Mouse (Mus musculus): ENCODE measurements around the gene Clec2g. TPM values are rescaled to one million over a fixed set of nuclear protein-coding genes. Genes with fewer than 3 reads are reported as not detected.
"Not testable (repeated sequence)": the region's sequence is repeated elsewhere in the genome, so short reads cannot be mapped to it uniquely, and the experiment has no call there.

The Clec2g gene
- total RNA-seq (2014; rRNA removed) (0.08 TPM in 1 of 2 replicates, not detected in the other), polyA plus RNA-seq (2015; fragmentation: Nextera tagmentation; extraction: Ambion mirVana) (not detected in 2 replicates)

DNA sequence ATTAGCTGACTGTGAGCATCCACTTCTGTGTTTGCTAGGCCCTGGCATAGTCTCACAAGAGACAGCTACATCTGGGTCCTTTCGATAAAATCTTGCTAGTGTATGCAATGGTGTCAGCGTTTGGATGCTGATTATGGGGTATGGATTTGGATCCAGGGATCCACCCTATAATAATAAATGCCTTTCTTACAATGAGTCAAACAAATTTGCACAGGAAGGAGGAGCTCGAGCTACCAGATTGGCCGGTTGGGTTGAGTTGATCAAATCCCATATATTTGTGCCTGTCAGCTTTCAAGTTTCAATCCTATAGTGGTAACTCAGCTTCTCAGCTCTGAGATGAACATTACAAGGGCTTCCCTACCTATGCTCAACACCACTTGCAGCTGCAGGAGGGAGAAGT is at the start of gene Clec2g:
Gene Clec2g (plus strand): TSS at position 301 of the 400 bp plus-strand sequence.
- not testable (repeated sequence) for H3K27ac ChIP-seq (ENCODE audit: low read depth, low read length); ATAC-seq; DNase-seq; H3K4me2 ChIP-seq (ENCODE audit: low read depth); H3K27me3 ChIP-seq (ENCODE audit: insufficient read depth, low read length); H3K9ac ChIP-seq; H3K36me3 ChIP-seq (ENCODE audit: insufficient read depth); H3K4me3 ChIP-seq (ENCODE audit: low read depth, low read length); H3K4me1 ChIP-seq (ENCODE audit: insufficient read depth); H3K9me3 ChIP-seq (ENCODE audit: low read length)
- WGBS, result 84% methylated on average over 4 of the region's 4 CpGs

DNA sequence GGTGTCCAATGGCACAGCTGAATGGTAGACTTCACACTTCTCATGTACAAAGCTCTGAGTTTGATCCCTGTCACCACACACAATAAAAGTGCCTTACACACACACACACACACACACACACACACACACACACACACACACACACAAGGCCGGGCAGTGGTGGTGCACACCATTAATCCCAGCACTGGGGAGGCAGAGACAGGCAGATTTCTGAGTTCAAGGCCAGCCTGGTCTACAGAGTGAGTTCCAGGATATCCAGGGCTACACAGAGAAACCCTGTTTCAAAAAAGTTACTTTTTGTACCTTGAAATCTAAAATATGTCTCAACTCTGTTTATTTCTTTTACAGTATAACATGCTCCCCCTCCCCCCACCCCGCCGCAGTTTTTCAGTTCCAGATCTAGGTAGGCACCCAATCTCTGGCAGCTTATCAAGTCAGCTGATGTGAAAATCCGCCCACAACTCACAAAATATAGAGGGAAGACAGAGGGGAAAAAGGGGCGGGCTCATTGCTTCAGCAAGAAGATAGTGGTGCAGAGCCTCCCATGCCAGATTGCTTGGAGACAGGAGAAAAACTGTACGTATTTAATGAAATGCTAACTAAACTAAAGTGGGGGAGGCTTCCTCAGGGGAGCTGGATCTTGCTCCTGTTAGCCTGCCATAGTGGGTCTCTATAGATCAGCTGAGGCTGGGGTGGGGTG is 46.9 kb upstream of the Clec2g start, which contains the start of gene Clec2i:
Gene Clec2i (plus strand): TSS at position 498 of the 700 bp plus-strand sequence.
- H3K4me2 ChIP-seq (ENCODE audit: low read depth); ATAC-seq; H3K36me3 ChIP-seq (ENCODE audit: insufficient read depth); H3K4me1 ChIP-seq (ENCODE audit: insufficient read depth); H3K9ac ChIP-seq; H3K9me3 ChIP-seq (ENCODE audit: low read length); H3K27ac ChIP-seq (ENCODE audit: low read depth, low read length); DNase-seq; H3K4me3 ChIP-seq (ENCODE audit: low read depth, low read length); H3K27me3 ChIP-seq (ENCODE audit: insufficient read depth, low read length): not testable (repeated sequence)
- 87% methylated on average over 6 of the region's 6 CpGs for WGBS

DNA sequence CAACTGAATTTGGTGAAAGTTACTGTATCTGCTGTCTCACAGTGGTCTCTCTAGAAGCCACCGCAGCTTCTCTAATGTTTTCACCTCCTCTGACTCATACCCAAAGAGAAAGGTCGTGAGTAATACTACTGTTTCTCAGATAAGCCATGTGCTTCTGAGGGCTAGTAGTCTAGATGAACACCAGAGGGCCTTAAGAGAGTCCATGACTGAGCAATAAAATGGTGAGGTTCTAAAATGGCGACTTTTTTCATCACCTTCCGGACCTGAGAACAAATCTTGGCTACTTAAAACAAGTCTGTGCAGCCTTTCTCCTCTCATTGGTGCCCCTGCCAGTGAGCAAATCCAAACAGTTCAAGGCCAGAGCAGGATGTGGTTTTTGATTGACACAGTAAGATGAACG is 45.3 kb upstream of the Clec2g start:
- Histone ChIP-seq H3K36me3 (ENCODE audit: insufficient read depth) (no peaks in the 10 kb centered on the region), H3K9me3 (ENCODE audit: low read length) (no peaks in the 10 kb centered on the region), H3K9ac (no peak overlapping the region), H3K4me3 (ENCODE audit: low read depth, low read length) (no peak overlapping the region), H3K4me1 (ENCODE audit: insufficient read depth) (no peaks in the 10 kb centered on the region), H3K4me2 (ENCODE audit: low read depth) (no peak overlapping the region), H3K27me3 (ENCODE audit: insufficient read depth, low read length) (no peaks in the 10 kb centered on the region), H3K27ac (ENCODE audit: low read depth, low read length) (no peak overlapping the region)
- ATAC-seq (no peak), DNase-seq (no peak)
- 79% methylated on average over 5 of the region's 5 CpGs for WGBS
- TF ChIP-seq CTCF (IDR thresholded peaks at IDR 0.05; ENCODE audit: low read depth), result no peak

- Histone ChIP-seq H3K4me1 (ENCODE audit: insufficient read depth) (no peaks in the 10 kb centered on the region), H3K9ac (no peak within 1 kb of the TSS), H3K27me3 (ENCODE audit: insufficient read depth, low read length) (no peaks in the 10 kb centered on the region), H3K4me2 (ENCODE audit: low read depth) (no peak within 1 kb of the TSS), H3K27ac (ENCODE audit: low read depth, low read length) (no peak within 1 kb of the TSS), H3K4me3 (ENCODE audit: low read depth, low read length) (no peak within 1 kb of the TSS), H3K9me3 (ENCODE audit: low read length) (no peaks in the 10 kb centered on the region), H3K36me3 (ENCODE audit: insufficient read depth) (no peaks in the 10 kb centered on the region)
- ATAC-seq, result no peak
- no peak for TF ChIP-seq CTCF (IDR thresholded peaks at IDR 0.05; ENCODE audit: low read depth)
- DNase-seq, result no peak
- 77% methylated on average over 2 of the region's 2 CpGs for WGBS
These were observed 43.2 kb upstream of the Clec2g start, which contains the start of gene BC035044 for GRCm38 (mm10) chr6:128890948-128891355. TSS of gene BC035044 (minus strand) at chr6:128891126.

- DNase-seq (no peak), ATAC-seq (no peak)
- TF ChIP-seq CTCF (IDR thresholded peaks at IDR 0.05; ENCODE audit: low read depth), result no peak
- H3K27ac ChIP-seq (ENCODE audit: low read depth, low read length), result no peak overlapping the region
- H3K4me2 ChIP-seq (ENCODE audit: low read depth), result no peak overlapping the region
- no peak overlapping the region for H3K9ac ChIP-seq
- no peaks in the 10 kb centered on the region for H3K36me3 ChIP-seq (ENCODE audit: insufficient read depth)
- H3K4me1 ChIP-seq (ENCODE audit: insufficient read depth), result no peaks in the 10 kb centered on the region
- 84% methylated on average over 3 of the region's 3 CpGs for WGBS
- no peaks in the 10 kb centered on the region for H3K9me3 ChIP-seq (ENCODE audit: low read length)
- no peak overlapping the region for H3K4me3 ChIP-seq (ENCODE audit: low read depth, low read length)
- H3K27me3 ChIP-seq (ENCODE audit: insufficient read depth, low read length), result no peaks in the 10 kb centered on the region
These were observed 38.7 kb upstream of the Clec2g start for GRCm38 (mm10) chr6:128895404-128896001.

DNA sequence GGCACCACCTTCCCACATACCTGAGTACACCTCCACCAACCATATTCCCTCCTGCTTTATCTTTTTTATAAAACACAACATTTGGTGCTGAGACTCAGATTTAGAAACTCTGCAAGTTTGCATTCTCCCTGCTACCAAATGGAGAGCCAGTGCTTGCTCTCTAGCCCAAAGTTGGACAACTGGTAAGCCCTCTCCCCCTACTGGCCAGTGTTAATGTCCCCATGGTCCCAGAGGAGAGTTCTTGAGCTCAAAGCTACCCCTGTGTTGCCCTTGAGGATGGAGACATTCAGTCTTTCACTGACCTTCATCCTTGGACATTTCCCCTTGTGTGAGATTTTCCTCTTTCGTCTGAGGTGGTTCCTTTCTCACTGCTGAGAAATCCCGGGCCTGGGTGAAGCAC is 34.1 kb upstream of the Clec2g start:
- WGBS, result 84% methylated on average over 2 of the region's 2 CpGs
- DNase-seq, result no peak
- Histone ChIP-seq H3K27me3 (ENCODE audit: insufficient read depth, low read length) (no peaks in the 10 kb centered on the region), H3K4me3 (ENCODE audit: low read depth, low read length) (no peak overlapping the region), H3K4me2 (ENCODE audit: low read depth) (no peak overlapping the region), H3K36me3 (ENCODE audit: insufficient read depth) (no peaks in the 10 kb centered on the region), H3K4me1 (ENCODE audit: insufficient read depth) (no peaks in the 10 kb centered on the region), H3K9me3 (ENCODE audit: low read length) (no peaks in the 10 kb centered on the region), H3K9ac (no peak overlapping the region), H3K27ac (ENCODE audit: low read depth, low read length) (no peak overlapping the region)
- TF ChIP-seq CTCF (IDR thresholded peaks at IDR 0.05; ENCODE audit: low read depth), result no peak
- no peak for ATAC-seq

- not testable (repeated sequence) for H3K4me3 ChIP-seq (ENCODE audit: low read depth, low read length); H3K27me3 ChIP-seq (ENCODE audit: insufficient read depth, low read length); H3K9ac ChIP-seq; H3K36me3 ChIP-seq (ENCODE audit: insufficient read depth); ATAC-seq; H3K4me2 ChIP-seq (ENCODE audit: low read depth); H3K4me1 ChIP-seq (ENCODE audit: insufficient read depth); H3K27ac ChIP-seq (ENCODE audit: low read depth, low read length); DNase-seq; H3K9me3 ChIP-seq (ENCODE audit: low read length)
- WGBS, result 93% methylated on average over 6 of the region's 6 CpGs
These were observed 33.2 kb upstream of the Clec2g start for GRCm38 (mm10) chr6:128900796-128901552.

Measured in forebrain, postnatal 0 days (tissue).